Mouse (Mus musculus): ENCODE results near the gene Acbd7.

DNA sequence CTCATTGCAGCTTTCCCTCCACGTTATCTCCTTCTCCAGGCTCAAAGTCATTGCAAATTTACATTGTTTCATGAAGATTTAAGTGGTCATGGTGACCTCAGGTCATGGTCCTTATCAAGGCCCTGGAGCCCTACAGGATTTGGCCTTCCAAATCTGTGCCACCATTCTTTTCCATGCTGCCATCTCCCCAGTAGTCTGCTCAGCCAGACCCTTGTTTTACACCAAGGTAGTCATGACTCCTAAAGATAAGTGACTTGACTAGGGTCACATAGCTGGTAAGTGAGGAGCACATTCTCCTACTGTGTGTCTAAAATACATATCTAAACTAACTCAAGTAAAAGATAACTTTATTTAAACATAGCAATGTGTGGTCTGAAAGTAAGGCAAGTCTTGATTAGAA, 43.8 kb upstream of the Acbd7 start:
- TF ChIP-seq CTCF (IDR thresholded peaks at IDR 0.05; ENCODE audit: low read depth, low read length) (no peak), POLR2A (IDR thresholded peaks at IDR 0.05; ENCODE audit: extremely low read depth, insufficient read depth, low read length) (no peak)

Measured in liver, adult 2 months (tissue).